Mouse (Mus musculus) lung, adult 2 months (tissue): Measurements from ENCODE around the gene Ube2q1.

Source experiments
- CTCF ChIP-seq: fragments of 200-500 bp; IDR thresholded peaks from 2 replicates; pipeline ENCODE4 v1.5.1; 2011; ENCODE audit warnings: mild to moderate bottlenecking, low read length, control low read depth; ENCODE audit not compliant: insufficient read depth
- POLR2A ChIP-seq: fragments of 200-500 bp; IDR thresholded peaks from 2 replicates; pipeline ENCODE4 v1.6.1; 2011; ENCODE audit warnings: low read depth, mild to moderate bottlenecking, control low read depth, low read length, borderline replicate concordance; ENCODE audit errors: extremely low read depth

- TF ChIP-seq CTCF (no peak), POLR2A (no peak)
Measured at GRCm38 (mm10) chr3:89764119-89764724, 9.2 kb upstream of the Ube2q1 start, which contains the start of gene Chrnb2.
